Mouse (Mus musculus) liver, embryonic 13.5 days (tissue): ENCODE results near the gene Dnah5. TPM values are rescaled to one million over a fixed set of nuclear protein-coding genes. Genes with fewer than 3 reads are reported as not detected.

Experiments
- ATAC-seq: fragments of 200-750 bp; cut with Nextera tagmentation; 2 replicates; pipeline ENCODE4 v1.8.0; 2017; ENCODE audit warnings: low read depth, mild to moderate bottlenecking, moderate number of reproducible peaks, moderate library complexity
- DNase-seq: peaks from one replicate; pipeline ENCODE4 v3.0.0; 2022
- H3K27ac ChIP-seq: fragments of 300-500 bp; sonication (generic); 2 replicates; pipeline ENCODE4 v1.5.1; 2015; ENCODE audit warnings: moderate library complexity, mild to moderate bottlenecking, inconsistent platforms
- H3K27me3 ChIP-seq: fragments of 300-500 bp; sonication (generic); 2 replicates; pipeline ENCODE4 v1.6.1; 2015; ENCODE audit warnings: mild to moderate bottlenecking, inconsistent platforms
- H3K36me3 ChIP-seq: fragments of 300-500 bp; sonication (generic); 2 replicates; pipeline ENCODE4 v1.6.1; 2015; ENCODE audit warnings: mild to moderate bottlenecking, inconsistent platforms
- H3K4me1 ChIP-seq: fragments of 300-500 bp; sonication (generic); replicated peaks from 2 replicates; pipeline ENCODE4 v1.6.1; 2015; ENCODE audit warnings: inconsistent platforms
- H3K4me2 ChIP-seq: fragments of 300-500 bp; sonication (generic); 2 replicates; pipeline ENCODE4 v1.6.1; 2015; ENCODE audit warnings: inconsistent platforms, mild to moderate bottlenecking, moderate library complexity
- H3K4me3 ChIP-seq: fragments of 300-500 bp; sonication (generic); replicated peaks from 2 replicates; pipeline ENCODE4 v1.5.1; 2015; ENCODE audit warnings: mild to moderate bottlenecking, inconsistent platforms
- H3K9ac ChIP-seq: fragments of 300-500 bp; sonication (generic); 2 replicates; pipeline ENCODE4 v1.6.1; 2015; ENCODE audit warnings: mild to moderate bottlenecking, inconsistent platforms
- H3K9me3 ChIP-seq: fragments of 300-500 bp; sonication (generic); replicated peaks from 2 replicates; pipeline ENCODE4 v1.6.1; 2016; ENCODE audit warnings: inconsistent platforms
- WGBS: fragments of 180-500 bp; shearing (Covaris S2); methylation state at CpG from one replicate; pipeline ENCODE4 v1.1.7; 2015; ENCODE audit not compliant: insufficient replicate concordance; 5-methylcytosine and 5-hydroxymethylcytosine counted together
- polyA plus RNA-seq: library from polyadenylated mRNA; unstranded; fragments of >200 nt; fragmentation: Nextera tagmentation; extraction: Ambion mirVana; gene quantifications from 2 replicates; pipeline ENCODE4 v1.2.1, GENCODE M21; 2015

Dnah5 gene
- under 0.01 TPM in 1 of 2 replicates, not detected in the other for polyA plus RNA-seq

DNA sequence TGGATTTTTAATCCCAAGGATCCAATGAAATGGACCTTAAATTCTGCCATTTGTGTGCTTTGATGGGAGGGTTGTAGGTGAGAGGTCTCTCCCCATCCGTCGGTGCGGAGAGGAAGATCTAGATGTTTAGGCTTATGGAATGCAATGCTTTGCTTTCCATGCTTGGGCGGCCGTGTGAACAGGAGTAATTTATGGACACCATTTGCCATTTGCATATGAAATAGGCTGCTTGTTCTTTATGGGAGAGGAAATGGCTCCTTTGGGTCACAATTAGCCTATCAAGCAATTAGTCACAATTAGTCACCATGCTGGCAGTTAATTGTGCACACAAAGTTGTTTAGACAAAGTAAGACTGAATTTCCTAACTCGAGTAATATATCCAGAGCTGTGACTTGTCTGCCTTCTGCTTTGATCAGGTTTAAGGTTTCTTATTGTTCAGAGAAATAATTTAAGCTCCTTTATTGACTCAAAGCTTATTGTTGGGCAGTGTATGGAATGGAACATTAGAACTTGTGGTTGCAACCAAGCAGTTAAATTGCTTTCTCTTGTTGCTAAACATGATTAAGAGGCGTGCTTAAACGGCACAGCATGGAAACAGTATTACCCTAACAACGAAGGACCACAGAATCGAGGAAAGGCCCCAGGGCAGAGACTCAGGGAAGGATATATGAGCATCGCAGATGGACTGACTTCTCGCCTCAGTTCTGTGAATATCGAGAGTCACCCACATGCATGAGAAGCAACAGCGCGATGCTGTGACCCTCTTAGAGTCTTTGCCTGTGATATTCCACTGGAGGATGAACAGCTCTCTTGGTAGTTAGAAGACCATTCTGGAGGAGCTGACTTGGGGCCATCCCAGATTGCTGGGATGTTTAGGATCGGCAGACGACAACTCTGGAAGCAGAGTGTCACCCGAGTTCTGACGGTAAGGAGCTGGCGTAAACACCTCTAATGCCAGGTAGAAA is at the start of gene Dnah5:
Dnah5 (plus strand) TSS at position 642 of the 965 bp plus-strand sequence.
- H3K9ac ChIP-seq, result no peak within 1 kb of the TSS
- H3K4me1 ChIP-seq, result no peaks in the 10 kb centered on the region
- no peak within 1 kb of the TSS for H3K4me2 ChIP-seq
- no peak within 1 kb of the TSS for H3K4me3 ChIP-seq
- H3K36me3 ChIP-seq, result no peaks in the 10 kb centered on the region
- 70% methylated on average over 20 of the region's 20 CpGs for WGBS
- H3K9me3 ChIP-seq, result no peaks in the 10 kb centered on the region
- no peak for ATAC-seq
- DNase-seq, result no peak
- H3K27me3 ChIP-seq, result no peaks in the 10 kb centered on the region
- no peak within 1 kb of the TSS for H3K27ac ChIP-seq

DNA sequence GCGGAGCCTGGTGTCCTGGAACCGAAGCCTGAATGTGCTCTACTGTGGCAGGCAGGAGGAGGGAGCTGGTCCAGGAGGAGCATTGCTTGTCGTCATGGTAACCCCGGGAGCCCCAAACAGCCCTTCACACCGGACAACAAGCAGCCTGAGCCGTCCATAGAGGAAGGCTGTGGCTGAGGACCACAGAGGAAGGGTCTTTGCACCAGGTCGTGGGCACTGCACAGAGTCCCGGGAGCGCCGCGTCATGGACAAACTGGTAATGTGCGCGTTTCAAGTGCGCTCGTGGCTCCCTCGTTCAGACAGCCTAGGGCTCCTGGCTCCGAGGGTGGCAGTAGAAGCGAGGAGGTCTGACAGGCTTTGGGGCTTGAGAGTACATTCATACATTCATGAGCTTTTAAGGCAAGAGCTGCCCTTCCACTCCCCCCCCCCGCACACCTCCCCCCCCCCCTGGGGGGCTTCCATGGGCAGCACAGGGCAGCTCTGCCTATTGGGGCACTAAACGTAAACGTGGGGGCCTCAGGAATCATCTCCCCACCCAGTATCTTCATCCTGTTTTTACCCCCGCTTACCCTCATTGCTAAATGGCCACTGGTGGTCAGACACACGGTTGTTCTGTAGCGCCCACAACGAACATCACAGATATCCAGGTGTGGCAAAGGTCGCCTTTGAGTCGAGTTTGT is 48.6 kb upstream of the Dnah5 start:
- Histone ChIP-seq H3K27ac (no peak overlapping the region), H3K36me3 (no peaks in the 10 kb centered on the region), H3K4me3 (peak overlapping the region; percentile 19), H3K4me1 (no peaks in the 10 kb centered on the region), H3K9ac (no peak overlapping the region), H3K27me3 (no peaks in the 10 kb centered on the region), H3K4me2 (peak overlapping the region; percentile 42), H3K9me3 (no peaks in the 10 kb centered on the region)
- no peak for DNase-seq
- 8% methylated on average over 25 of the region's 27 CpGs for WGBS
- ATAC-seq, result no peak

DNA sequence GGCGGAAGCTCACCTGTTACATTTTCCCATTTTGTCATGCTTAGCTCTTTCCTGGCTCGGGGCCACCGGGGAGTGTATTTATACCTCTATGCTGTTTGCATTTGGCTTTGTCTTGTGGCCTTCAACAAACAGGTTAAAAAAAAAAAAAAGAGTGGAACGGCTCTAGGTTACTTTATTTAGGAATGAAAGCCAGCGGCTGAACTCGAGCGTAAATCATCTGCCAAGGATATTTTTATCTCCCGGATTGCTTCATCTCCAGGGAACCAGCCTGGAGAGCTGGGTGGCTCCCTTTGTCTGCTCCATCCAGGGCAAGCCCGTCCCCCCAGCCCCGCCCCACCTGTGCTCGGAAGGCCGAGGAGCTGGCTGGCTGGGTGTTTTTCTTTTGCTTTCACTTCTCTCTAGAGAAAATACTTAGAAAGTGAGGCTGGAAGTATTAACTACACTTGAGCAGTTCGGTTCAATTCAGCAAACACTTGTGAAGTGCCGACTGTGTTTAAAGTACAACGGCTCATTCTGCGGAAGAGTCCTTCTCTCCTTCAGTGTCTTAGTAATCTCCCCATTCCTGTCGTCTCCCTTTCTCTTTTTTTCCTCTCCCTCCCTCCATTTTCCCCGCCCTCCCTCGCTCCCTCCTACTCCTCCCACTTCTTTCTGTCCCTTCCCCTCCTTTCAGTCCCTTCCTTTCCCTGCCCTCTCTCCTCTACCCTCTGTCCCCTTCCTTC is 44.6 kb upstream of the Dnah5 start:
- Histone ChIP-seq H3K4me1 (no peaks in the 10 kb centered on the region), H3K27me3 (no peaks in the 10 kb centered on the region), H3K27ac (no peak overlapping the region), H3K36me3 (no peaks in the 10 kb centered on the region), H3K9me3 (no peaks in the 10 kb centered on the region), H3K4me2 (peak overlapping the region; percentile 55), H3K4me3 (peak overlapping the region; percentile 56), H3K9ac (0 out of 2 replicates have a peak overlapping the region, but pooled peaks have one; percentile 8)
- DNase-seq (peak; percentile 11), ATAC-seq (peak; percentile 75)
- WGBS, result 2% methylated on average over 19 of the region's 19 CpGs

- H3K9ac ChIP-seq, result no peak overlapping the region
- H3K4me2 ChIP-seq, result no peak overlapping the region
- 51% methylated on average over 2 of the region's 2 CpGs for WGBS
- H3K4me3 ChIP-seq, result no peak overlapping the region
- H3K27ac ChIP-seq, result no peak overlapping the region
- H3K4me1 ChIP-seq, result no peaks in the 10 kb centered on the region
- no peaks in the 10 kb centered on the region for H3K36me3 ChIP-seq
- no peak for DNase-seq
- H3K27me3 ChIP-seq, result no peaks in the 10 kb centered on the region
- no peak for ATAC-seq
- no peaks in the 10 kb centered on the region for H3K9me3 ChIP-seq
Measured at GRCm38 (mm10) chr15:28162291-28162690, 41.3 kb upstream of the Dnah5 start.

- DNase-seq, result no peak
- no peaks in the 10 kb centered on the region for H3K9me3 ChIP-seq
- H3K4me3 ChIP-seq, result no peak overlapping the region
- H3K27me3 ChIP-seq, result no peaks in the 10 kb centered on the region
- no peaks in the 10 kb centered on the region for H3K36me3 ChIP-seq
- H3K4me1 ChIP-seq, result no peaks in the 10 kb centered on the region
- no peak overlapping the region for H3K4me2 ChIP-seq
- H3K27ac ChIP-seq, result no peak overlapping the region
- 71% methylated on average over 7 of the region's 7 CpGs for WGBS
- no peak for ATAC-seq
- H3K9ac ChIP-seq, result no peak overlapping the region
Measured at GRCm38 (mm10) chr15:28165234-28165633, 38.3 kb upstream of the Dnah5 start.

DNA sequence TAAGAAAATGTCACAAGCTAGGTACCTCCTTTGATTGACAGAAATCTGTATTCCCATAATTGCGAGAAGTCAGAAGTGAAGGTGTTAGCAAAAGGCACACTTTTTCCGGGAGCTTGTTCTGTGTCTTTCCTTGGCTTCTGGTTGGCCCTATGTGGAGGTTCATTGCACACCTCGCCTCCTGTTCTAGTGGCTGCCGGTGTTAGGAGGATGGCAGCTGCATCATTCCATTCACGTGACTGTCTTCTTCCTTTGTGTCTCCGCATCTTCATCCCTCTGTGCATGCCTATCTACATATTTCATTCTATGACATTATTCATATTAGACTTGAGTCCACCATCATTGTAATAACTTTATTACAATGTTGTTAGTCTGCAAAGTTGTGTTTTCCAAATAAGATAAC is 37.5 kb upstream of the Dnah5 start:
- no peak for ATAC-seq
- H3K9ac ChIP-seq, result no peak overlapping the region
- H3K36me3 ChIP-seq, result no peaks in the 10 kb centered on the region
- H3K27me3 ChIP-seq, result no peaks in the 10 kb centered on the region
- H3K27ac ChIP-seq, result no peak overlapping the region
- H3K4me1 ChIP-seq, result no peaks in the 10 kb centered on the region
- no peak for DNase-seq
- no peaks in the 10 kb centered on the region for H3K9me3 ChIP-seq
- H3K4me3 ChIP-seq, result no peak overlapping the region
- 67% methylated on average over 6 of the region's 6 CpGs for WGBS
- no peak overlapping the region for H3K4me2 ChIP-seq

DNA sequence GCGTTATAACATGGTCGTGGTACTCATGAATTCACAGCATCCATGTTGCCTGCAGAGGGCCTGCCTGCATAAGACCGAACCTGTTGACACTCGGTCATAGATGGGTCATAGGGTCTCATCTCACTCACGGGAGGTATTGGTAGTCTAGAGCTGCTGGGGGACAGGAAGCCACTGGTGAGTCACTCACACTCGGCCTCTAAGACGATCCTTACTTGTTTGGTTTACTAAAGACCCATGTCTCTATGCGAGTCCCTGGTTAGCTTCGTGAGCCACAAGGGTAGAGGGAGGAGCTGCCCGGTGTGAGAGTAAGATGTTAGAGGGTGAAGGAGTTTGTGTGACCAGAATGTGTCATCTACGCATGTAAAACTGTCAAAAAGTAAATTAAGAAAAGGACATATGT is 24.6 kb upstream of the Dnah5 start:
- 53% methylated on average over 11 of the region's 11 CpGs for WGBS
- ATAC-seq (no peak), DNase-seq (no peak)
- no peaks in the 10 kb centered on the region for H3K36me3 ChIP-seq
- no peaks in the 10 kb centered on the region for H3K9me3 ChIP-seq
- H3K27me3 ChIP-seq, result no peaks in the 10 kb centered on the region
- no peak overlapping the region for H3K4me2 ChIP-seq
- no peak overlapping the region for H3K4me3 ChIP-seq
- H3K9ac ChIP-seq, result no peak overlapping the region
- no peak overlapping the region for H3K27ac ChIP-seq
- no peaks in the 10 kb centered on the region for H3K4me1 ChIP-seq

- Histone ChIP-seq H3K4me2 (no peak overlapping the region), H3K36me3 (no peaks in the 10 kb centered on the region), H3K4me3 (no peak overlapping the region), H3K4me1 (no peaks in the 10 kb centered on the region), H3K9me3 (no peaks in the 10 kb centered on the region), H3K27ac (no peak overlapping the region), H3K9ac (no peak overlapping the region), H3K27me3 (no peaks in the 10 kb centered on the region)
- WGBS, result 48% methylated on average over 6 of the region's 6 CpGs
- ATAC-seq (no peak), DNase-seq (no peak)
Measured at GRCm38 (mm10) chr15:28179556-28179955, 24.0 kb upstream of the Dnah5 start.

DNA sequence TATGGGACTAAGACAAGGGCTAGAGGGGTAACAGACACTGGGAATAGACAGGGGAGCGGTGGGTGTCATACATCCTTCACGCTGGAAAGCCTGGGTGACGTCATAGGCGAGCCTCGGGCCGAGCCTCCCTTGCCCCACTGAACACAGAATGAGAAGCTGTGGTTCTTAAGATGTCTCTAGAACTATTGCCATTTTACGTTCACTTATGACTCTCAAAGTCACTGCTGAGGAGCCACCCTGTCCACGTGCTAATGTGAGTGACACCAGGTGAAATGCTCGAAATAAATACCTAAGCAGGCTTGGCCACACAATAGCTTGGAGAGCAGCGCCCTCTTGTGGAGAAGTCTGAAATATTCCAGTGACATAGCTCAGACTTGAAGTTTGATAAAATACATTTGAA is 21.7 kb upstream of the Dnah5 start:
- Histone ChIP-seq H3K4me1 (no peaks in the 10 kb centered on the region), H3K9ac (no peak overlapping the region), H3K9me3 (no peaks in the 10 kb centered on the region), H3K4me3 (no peak overlapping the region; the same call in 1 of the 2 replicates), H3K27me3 (no peaks in the 10 kb centered on the region), H3K36me3 (no peaks in the 10 kb centered on the region), H3K27ac (no peak overlapping the region), H3K4me2 (peak overlapping the region; percentile 52)
- WGBS, result 17% methylated on average over 10 of the region's 10 CpGs
- DNase-seq (no peak), ATAC-seq (no peak)

DNA sequence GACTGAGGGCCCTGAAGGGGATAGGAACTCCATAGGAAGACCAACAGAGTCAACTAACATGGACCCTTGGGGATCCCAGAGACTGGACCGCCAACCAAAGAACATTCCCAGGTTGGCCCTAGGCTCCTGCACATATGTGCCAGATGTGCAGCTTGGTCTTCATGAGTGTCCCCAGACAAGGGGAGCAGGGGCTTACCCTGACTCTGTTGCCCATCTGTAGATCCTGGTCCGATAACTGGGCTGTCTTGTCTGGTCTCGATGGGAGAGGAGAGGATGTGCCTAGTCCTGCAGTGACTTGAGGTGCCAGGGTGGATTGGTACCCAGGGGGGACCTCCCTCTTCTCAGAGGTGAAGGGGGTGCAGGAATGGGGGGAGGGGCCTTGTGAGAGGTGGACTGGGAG is 21.0 kb upstream of the Dnah5 start:
- no peak overlapping the region for H3K4me3 ChIP-seq
- no peak for DNase-seq
- no peaks in the 10 kb centered on the region for H3K36me3 ChIP-seq
- H3K4me2 ChIP-seq, result no peak overlapping the region
- H3K9ac ChIP-seq, result no peak overlapping the region
- WGBS, result 47% methylated on average over 3 of the region's 3 CpGs
- H3K4me1 ChIP-seq, result no peaks in the 10 kb centered on the region
- ATAC-seq, result no peak
- no peaks in the 10 kb centered on the region for H3K9me3 ChIP-seq
- H3K27me3 ChIP-seq, result no peaks in the 10 kb centered on the region
- no peak overlapping the region for H3K27ac ChIP-seq
